Mouse (Mus musculus): ENCODE data around the gene Asb3.

The Asb3 gene

GRCm38 (mm10) chr11:30885171-30885871, at the start of gene Asb3, which contains the start of gene Gpr75:
Asb3 (plus strand) TSS chr11:30885416.
Gpr75 (plus strand) TSS chr11:30885358.
- DNase-seq (ENCODE audit: low spot score in 2 of 2): peak; percentile 59 to 77

GRCm38 (mm10) chr11:30838793-30839192, 46.4 kb upstream of the Asb3 start:
- DNase-seq (ENCODE audit: low spot score in 2 of 2): no peak

- no peak for DNase-seq (ENCODE audit: low spot score in 2 of 2)
These were observed 40.9 kb upstream of the Asb3 start for GRCm38 (mm10) chr11:30844355-30844754.

GRCm38 (mm10) chr11:30872425-30872824, 12.8 kb upstream of the Asb3 start:
- no peak for DNase-seq (ENCODE audit: low spot score in 2 of 2)

GRCm38 (mm10) chr11:30888153-30888552, 2.9 kb downstream of the Asb3 start:
- no peak for DNase-seq (ENCODE audit: low spot score in 2 of 2)

- no peak for DNase-seq (ENCODE audit: low spot score in 2 of 2)
These were observed 11.0 kb downstream of the Asb3 start for GRCm38 (mm10) chr11:30896201-30896600.

GRCm38 (mm10) chr11:30899312-30899711, 14.1 kb downstream of the Asb3 start:
- DNase-seq (ENCODE audit: low spot score in 2 of 2): no peak

GRCm38 (mm10) chr11:30912311-30912710, 27.1 kb downstream of the Asb3 start:
- no peak for DNase-seq (ENCODE audit: low spot score in 2 of 2)

- DNase-seq (ENCODE audit: low spot score in 2 of 2): no peak
These were observed 35.4 kb downstream of the Asb3 start for GRCm38 (mm10) chr11:30920641-30921040.

GRCm38 (mm10) chr11:30923283-30923682, 38.1 kb downstream of the Asb3 start:
- no peak for DNase-seq (ENCODE audit: low spot score in 2 of 2)

- DNase-seq (ENCODE audit: low spot score in 2 of 2): no peak
These were observed 42.9 kb downstream of the Asb3 start for GRCm38 (mm10) chr11:30928079-30928478.

DNA sequence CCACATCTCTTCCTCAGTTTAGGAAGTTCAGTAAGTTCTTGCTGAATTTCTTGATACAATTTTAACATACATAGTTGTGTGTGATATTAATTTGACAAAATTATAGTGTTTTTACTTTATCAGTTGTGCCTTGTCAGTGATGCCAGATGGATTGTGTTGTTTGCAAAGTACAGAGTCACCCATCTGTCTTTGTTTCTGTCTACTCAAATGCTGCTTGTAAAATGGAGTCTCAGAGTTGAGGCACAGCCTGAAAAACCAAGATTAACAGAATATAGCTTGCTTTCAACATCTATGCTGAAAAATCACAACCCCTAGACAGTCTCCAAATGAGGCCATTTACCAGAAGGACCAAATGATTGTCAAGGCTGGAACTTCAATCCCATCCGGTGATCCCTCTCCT, 43.3 kb downstream of the Asb3 start:
- no peak for DNase-seq (ENCODE audit: low spot score in 2 of 2)

DNA sequence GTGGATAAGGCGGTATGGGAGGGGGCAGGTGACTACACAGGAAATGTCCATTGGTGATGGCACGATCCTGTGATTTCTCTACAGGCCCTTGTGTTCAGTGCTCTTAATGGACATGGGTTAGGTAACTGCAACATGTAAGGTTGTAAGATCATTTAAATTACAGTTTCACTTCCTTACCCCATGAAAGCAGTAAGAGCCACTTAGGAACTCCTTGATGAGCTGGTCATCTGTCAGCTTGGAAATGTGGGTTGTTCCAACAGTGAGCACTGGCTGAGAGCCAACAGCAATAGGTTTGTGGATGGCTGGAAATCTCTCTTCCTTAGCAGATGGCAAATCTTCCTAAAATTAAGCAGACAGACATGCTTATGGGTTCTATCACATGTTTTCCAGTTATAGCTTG, 58.3 kb downstream of the Asb3 start:
- DNase-seq (ENCODE audit: low spot score in 2 of 2): peak in 1 of 2 experiments; percentile 17

DNA sequence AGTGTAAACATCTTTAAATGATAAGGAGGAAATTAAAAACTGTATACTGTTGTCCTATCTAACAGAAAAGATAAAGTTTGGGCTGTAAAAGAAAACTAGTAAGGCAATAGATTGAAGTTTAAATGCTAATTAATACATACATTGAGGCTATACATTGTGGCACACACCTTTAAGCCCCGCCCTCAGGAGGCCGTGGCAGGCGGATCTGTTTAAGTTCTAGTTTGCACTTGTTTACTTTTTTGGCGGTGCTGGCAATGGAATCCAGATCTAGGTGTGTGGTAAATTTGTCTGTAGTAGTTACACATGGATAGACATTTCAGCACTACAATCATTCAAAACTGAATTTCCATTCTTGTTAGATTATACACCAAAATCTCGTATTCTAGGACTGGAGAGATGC, 67.6 kb downstream of the Asb3 start:
- DNase-seq (ENCODE audit: low spot score in 2 of 2): no peak

DNA sequence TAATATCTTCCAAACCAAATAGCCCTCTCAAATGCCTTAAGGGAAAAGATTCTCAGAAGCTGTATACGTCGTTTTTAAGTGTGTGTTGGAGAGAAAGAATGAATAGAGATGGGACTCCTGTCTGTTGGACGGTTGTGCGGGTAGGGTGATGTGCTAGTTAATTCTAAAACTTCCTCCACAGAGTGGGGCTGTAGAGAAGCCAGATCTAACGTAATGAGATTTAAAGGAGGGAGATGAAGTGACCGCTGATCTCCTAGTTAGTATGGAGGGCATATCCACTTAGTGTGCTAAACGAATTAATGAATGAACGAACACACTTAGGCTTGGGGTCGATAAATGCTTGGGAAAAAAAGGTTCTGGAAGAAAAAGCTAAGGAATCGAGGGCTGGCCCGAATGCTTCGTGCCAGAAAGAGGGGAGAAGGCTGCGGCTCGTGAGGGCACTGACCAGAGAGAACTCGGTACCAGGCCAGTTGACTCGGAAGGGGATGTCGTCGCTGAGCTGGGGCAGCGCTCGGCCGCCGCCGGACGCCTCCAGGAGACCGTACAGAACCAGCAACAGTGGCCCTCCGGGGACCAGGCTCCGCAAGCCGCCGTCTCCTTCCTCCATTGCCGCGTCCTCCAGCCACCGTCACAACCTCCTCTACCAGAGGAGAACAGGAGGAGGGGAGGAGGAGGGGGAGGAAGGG, 68.4 kb downstream of the Asb3 start:
- peak; percentile 27 to 35 for DNase-seq (ENCODE audit: low spot score in 2 of 2)

GRCm38 (mm10) chr11:30954279-30954725, 69.1 kb downstream of the Asb3 start, which contains the start of gene Erlec1:
Erlec1 (minus strand) TSS chr11:30954335.
- DNase-seq (ENCODE audit: low spot score in 2 of 2): peak; percentile 91 to 93

GRCm38 (mm10) chr11:30985237-30985636, 100.0 kb downstream of the Asb3 start:
- DNase-seq (ENCODE audit: low spot score in 2 of 2): no peak

GRCm38 (mm10) chr11:30985877-30986624, 100.8 kb downstream of the Asb3 start, which contains the start of gene Chac2:
Chac2 (minus strand) TSS chr11:30986350.
- DNase-seq (ENCODE audit: low spot score in 2 of 2): peak; percentile 79 to 86

DNA sequence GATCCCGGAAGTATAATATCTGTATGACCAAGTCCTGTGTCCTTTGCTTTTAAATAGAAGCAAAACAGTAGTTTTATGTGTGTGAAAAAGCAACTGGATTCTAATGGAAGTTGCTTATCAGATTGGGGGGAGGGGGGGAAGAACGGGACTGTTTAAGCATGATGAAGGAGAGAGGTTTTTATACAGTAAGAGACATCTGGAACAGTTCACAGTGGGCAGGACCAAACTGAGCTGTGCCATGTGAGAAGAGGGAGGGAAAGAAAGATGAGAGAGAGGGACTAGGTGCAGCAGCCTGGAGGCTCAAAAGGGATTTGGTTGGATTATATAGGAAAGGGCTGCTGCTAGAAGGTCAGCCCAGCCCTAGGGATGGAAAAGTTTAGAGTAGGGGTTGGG, 101.4 kb downstream of the Asb3 start:
- DNase-seq (ENCODE audit: low spot score in 2 of 2): no peak

- DNase-seq (ENCODE audit: low spot score in 2 of 2): no peak
These were observed 111.5 kb downstream of the Asb3 start for GRCm38 (mm10) chr11:30996670-30997069.

DNA sequence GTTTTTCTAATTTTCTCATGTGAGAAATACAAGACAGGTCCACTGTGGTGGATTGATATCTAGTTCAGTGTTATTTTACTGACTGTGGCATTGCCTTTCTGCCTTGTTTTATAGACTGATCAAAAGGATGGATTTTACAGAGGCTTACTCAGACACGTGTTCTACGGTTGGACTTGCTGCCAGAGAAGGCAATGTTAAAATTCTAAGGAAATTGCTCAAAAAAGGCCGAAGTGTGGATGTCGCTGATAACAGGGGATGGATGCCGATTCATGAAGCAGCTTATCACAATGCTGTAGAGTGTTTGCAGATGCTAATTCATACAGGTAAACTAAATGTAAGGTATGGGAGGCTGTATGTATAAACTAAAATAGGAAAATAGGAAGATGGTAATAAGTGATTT, 113.0 kb downstream of the Asb3 start:
- no peak for DNase-seq (ENCODE audit: low spot score in 2 of 2)

DNA sequence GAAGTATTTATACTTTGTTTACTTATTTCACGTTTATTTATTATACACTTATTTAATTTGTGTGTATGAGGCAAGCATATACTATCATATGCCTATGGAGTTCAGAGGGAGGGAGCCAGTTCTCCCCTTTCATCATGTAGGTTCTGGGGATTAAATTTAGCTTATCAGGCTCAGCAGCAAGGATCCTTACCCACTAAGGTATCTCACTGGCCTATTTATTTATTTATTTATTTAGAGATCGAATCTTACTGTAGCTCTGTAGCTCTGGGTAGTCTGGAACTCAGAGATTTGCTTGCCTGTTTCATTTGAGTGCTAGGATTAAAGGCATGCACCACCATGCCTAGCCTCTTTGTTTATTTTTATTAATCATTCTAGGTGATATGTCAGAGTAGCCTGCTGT, 113.5 kb downstream of the Asb3 start:
- DNase-seq (ENCODE audit: low spot score in 2 of 2): no peak
